9 mouse cellular contexts compared by ENCODE assay signal in the genomic region with DNA sequence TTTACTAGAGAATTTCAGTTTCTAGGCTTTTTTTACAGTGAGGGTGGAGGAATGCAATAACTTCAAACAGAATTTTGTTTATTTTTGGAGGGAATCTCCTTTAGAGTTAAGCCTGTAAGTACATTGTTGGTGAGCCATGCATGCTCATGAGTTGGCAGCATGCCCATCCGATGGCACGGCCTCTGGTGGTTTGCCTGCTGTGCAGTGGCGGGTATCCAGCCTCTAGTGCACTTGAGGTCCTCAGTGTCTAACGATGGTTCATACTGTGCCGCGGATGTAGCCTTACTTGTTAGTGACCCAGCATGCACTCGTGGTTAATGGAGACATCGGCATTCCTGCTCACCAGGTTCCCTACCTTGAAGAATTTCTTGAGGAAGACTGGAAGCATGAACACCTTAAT. TPM values are rescaled to one million over a fixed set of nuclear protein-coding genes. Genes with fewer than 3 reads are reported as not detected.
DNase-seq lines count a peak whose midpoint lies in the region; ATAC-seq and TF ChIP-seq lines count a peak whose summit lies in the region.
"Had no signal": no experiment of that assay in that cellular context is flagged by ENCODE, and none has a peak within 500 bp of the region (broad histone marks: within the 10 kb centered on the region; RNA-seq: fewer than 3 reads in every experiment).

No protein-coding gene starts in this region.

- ATAC-seq in heart, postnatal 0 days (ENCODE audit: insufficient read depth, low read depth): peak; percentile 79
- ATAC-seq in heart, embryonic 11.5 days (replicated peaks; ENCODE audit: insufficient number of reproducible peaks, low FRiP score, low TSS enrichment): no peak
- peak; percentile 30; the same call in 1 of the 2 replicates for ATAC-seq in hindbrain, embryonic 16.5 days

- no peak overlapping the region for H3K27ac ChIP-seq in heart, postnatal 0 days (ENCODE audit: low read depth)
- H3K27ac ChIP-seq in heart, embryonic 11.5 days (ENCODE audit: low read depth, low read length): no peak overlapping the region
- no peak overlapping the region for H3K27ac ChIP-seq in hindbrain, embryonic 16.5 days (ENCODE audit: low read depth, low read length)

- 42% methylated on average over 8 of the region's 8 CpGs for whole genome bisulfite sequencing in heart, postnatal 0 days
- WGBS in heart, embryonic 11.5 days (ENCODE audit: insufficient replicate concordance): 89% methylated on average over 8 of the region's 8 CpGs
- WGBS in hindbrain, embryonic 16.5 days: 49% methylated on average over 8 of the region's 8 CpGs

- H3K27me3 ChIP-seq in heart, postnatal 0 days (ENCODE audit: control insufficient read depth, insufficient read depth, low read length): no peaks in the 10 kb centered on the region
- no peaks in the 10 kb centered on the region for H3K27me3 ChIP-seq in heart, embryonic 11.5 days (ENCODE audit: control insufficient read depth, insufficient read depth, low read length)
- H3K27me3 ChIP-seq in hindbrain, embryonic 16.5 days (replicated peaks; ENCODE audit: control insufficient read depth, insufficient read depth, low read length): no peaks in the 10 kb centered on the region

- H3K9ac ChIP-seq in heart, postnatal 0 days (replicated peaks; ENCODE audit: low read depth, low read length): no peak overlapping the region
- H3K9ac ChIP-seq in heart, embryonic 11.5 days (ENCODE audit: low read depth, low read length): no peak overlapping the region
- no peak overlapping the region for H3K9ac ChIP-seq in hindbrain, embryonic 16.5 days (ENCODE audit: low read depth, low read length)

- H3K4me1 ChIP-seq in heart, postnatal 0 days (ENCODE audit: control insufficient read depth, insufficient read depth): no peaks in the 10 kb centered on the region
- H3K4me1 ChIP-seq in heart, embryonic 11.5 days (ENCODE audit: control insufficient read depth, insufficient read depth, low read length): no peaks in the 10 kb centered on the region
- no peaks in the 10 kb centered on the region for H3K4me1 ChIP-seq in hindbrain, embryonic 16.5 days (ENCODE audit: control insufficient read depth, insufficient read depth, low read depth, low read length)

- no peak overlapping the region for H3K4me2 ChIP-seq in heart, postnatal 0 days (ENCODE audit: low read depth, low read length)
- no peak overlapping the region for H3K4me2 ChIP-seq in heart, embryonic 11.5 days
- H3K4me2 ChIP-seq in hindbrain, embryonic 16.5 days (ENCODE audit: low read length): no peak overlapping the region

- intact Hi-C loops in gastrocnemius, postnatal 36 days (cut with DNase I): no loop called here

- no peak overlapping the region for H3K4me3 ChIP-seq in heart, postnatal 0 days (ENCODE audit: low read depth, low read length)
- no peak overlapping the region for H3K4me3 ChIP-seq in heart, embryonic 11.5 days (ENCODE audit: low read depth, low read length)
- H3K4me3 ChIP-seq in hindbrain, embryonic 16.5 days (ENCODE audit: low read length): no peak overlapping the region

- peak; percentile 32 for DNase-seq in heart, postnatal 0 days (ENCODE audit: low spot score)
- peak; percentile 41 for DNase-seq in urinary bladder, postnatal 14 days (ENCODE audit: low spot score)
- no peak for DNase-seq in urinary bladder, postnatal 25 days (ENCODE audit: low spot score)
- peak; percentile 40 for DNase-seq in right cerebral cortex, postnatal 14 days
- no peak for DNase-seq in gastrocnemius, postnatal 36 days
- DNase-seq in spleen, adult 18-20 months: no peak

- peaks cover 51% of the 10 kb centered on the region for H3K36me3 ChIP-seq in heart, postnatal 0 days (replicated peaks; ENCODE audit: control insufficient read depth, insufficient read depth, low read length)
- H3K36me3 ChIP-seq in heart, embryonic 11.5 days (ENCODE audit: control insufficient read depth, insufficient read depth, low read length): peaks cover 12% of the 10 kb centered on the region
- peaks cover 5% of the 10 kb centered on the region; the same call in 1 of the 2 replicates for H3K36me3 ChIP-seq in hindbrain, embryonic 16.5 days (ENCODE audit: control insufficient read depth, insufficient read depth, low read length)

- TF ChIP-seq EP300 in heart, postnatal 0 days (IDR thresholded peaks at IDR 0.05; ENCODE audit: low read depth): no peak

- no peaks in the 10 kb centered on the region for H3K9me3 ChIP-seq in heart, postnatal 0 days (replicated peaks; ENCODE audit: control insufficient read depth, low read length)
- no peaks in the 10 kb centered on the region for H3K9me3 ChIP-seq in heart, embryonic 11.5 days (replicated peaks; ENCODE audit: control insufficient read depth, low read length)
- no peaks in the 10 kb centered on the region for H3K9me3 ChIP-seq in hindbrain, embryonic 16.5 days (ENCODE audit: control insufficient read depth, low read length)
- H3K9me3 ChIP-seq: G1E had no signal

- peak; percentile 24; the same call in 1 of the 2 replicates for TF ChIP-seq CTCF in heart, postnatal 0 days (IDR thresholded peaks at IDR 0.05; ENCODE audit: low read depth)

RNA-seq across cellular contexts. Expression of a gene that starts 39.6 kb away (rescaled TPM):
- 6.2 and 10.1 TPM in 2 replicates for total RNA-seq in heart, postnatal 0 days (2014; rRNA removed; ENCODE audit: low replicate concordance)
- 6.6 and 7.8 TPM in 2 replicates for polyA plus RNA-seq in heart, postnatal 0 days (2015; fragmentation: Nextera tagmentation; extraction: Ambion mirVana)
- polyA plus RNA-seq in heart, embryonic 11.5 days (2014; fragmentation: Nextera tagmentation; extraction: Ambion mirVana): 18.7 and 18.9 TPM in 2 replicates
- 19.4 and 22.3 TPM in 2 replicates for polyA plus RNA-seq in hindbrain, embryonic 16.5 days (2015; fragmentation: Nextera tagmentation; extraction: Ambion mirVana)
- 1 to 10 TPM; 3.6 to 3.8 TPM for total RNA-seq in gastrocnemius, postnatal 36 days (2021)

Comparison
In these comparisons a context has a peak if more than half of its experiments do, and no peak if none do; other contexts are left out.
1. DNase-seq: peak in heart, postnatal 0 days (single experiment), urinary bladder, postnatal 14 days (single experiment) and right cerebral cortex, postnatal 14 days (single experiment); none in urinary bladder, postnatal 25 days (single experiment), gastrocnemius, postnatal 36 days (0 of 2) and spleen, adult 18-20 months (0 of 2).